Mouse (Mus musculus): ENCODE measurements at regions not wholly inside any gene's neighbourhood (a gene's known extent, or its start where the extent isn't known, plus 50 kb on each side); places are given as distances from the start of the nearest gene placed in this dataset.

DNA sequence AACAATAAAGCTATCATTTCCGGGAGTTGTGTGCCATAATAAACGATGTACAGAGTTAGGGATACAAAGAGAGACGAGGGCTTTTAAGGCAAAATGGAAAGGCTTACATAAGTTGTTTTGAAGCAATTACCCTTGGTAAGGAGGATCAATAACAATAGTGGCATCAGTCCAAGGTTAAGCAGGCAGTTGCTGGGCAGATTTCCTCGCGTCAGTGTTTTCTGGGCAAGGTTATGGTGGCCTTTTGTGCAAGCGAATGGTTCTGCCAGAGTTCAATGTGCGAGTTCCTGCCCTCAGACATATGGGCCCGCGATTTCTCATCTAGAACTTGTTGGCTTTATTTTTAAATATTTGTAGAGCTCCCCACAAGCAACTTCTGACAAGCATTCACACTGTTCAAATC lies 597.7 kb downstream of the Gm19410 start:
- DNase-seq (ENCODE audit: low read depth) = no peak

DNA sequence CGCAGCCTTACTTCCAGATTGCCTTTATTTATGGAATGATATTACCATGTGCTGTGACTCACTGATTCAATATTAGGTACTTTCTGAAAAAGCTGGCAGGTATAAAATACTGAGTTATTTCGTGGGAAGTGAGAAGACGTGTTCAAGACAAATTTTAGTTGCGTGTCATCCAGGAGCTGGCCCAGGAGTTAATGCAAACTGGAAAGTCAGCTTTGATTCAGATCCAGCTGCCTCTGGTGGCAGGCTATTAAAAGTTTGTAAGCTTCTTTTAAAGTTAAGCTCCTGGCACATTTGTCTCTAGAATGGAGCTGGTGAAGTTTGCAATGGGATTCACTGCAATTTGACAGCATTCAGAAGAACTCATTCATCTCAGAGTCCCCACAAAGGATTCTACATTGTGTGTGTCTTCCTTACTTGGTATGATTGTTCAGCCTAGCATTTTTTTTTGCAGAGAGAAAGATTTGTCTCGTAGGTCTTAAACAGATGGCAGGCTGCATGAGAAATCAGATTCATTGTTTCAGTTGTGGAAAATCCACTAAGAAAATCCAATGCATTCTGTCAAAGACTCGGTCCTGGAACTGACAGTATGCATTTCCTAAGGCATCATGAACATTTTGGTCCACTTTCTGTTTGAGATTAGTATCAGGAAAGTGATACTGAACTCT lies 599.1 kb downstream of the Gm19410 start:
- no peak for DNase-seq (ENCODE audit: low read depth)

GRCm38 (mm10) chr8:36365945-36366344 lies 600.4 kb downstream of the Gm19410 start:
- DNase-seq (ENCODE audit: low read depth) = no peak

GRCm38 (mm10) chr8:36376579-36377350 lies 611.2 kb downstream of the Gm19410 start:
- DNase-seq (ENCODE audit: low read depth) = no peak

GRCm38 (mm10) chr8:36394487-36394886 lies 598.9 kb upstream of the AI429214 start:
- no peak for DNase-seq (ENCODE audit: low read depth)

GRCm38 (mm10) chr8:36396493-36396892 lies 596.9 kb upstream of the AI429214 start:
- no peak for DNase-seq (ENCODE audit: low read depth)

DNA sequence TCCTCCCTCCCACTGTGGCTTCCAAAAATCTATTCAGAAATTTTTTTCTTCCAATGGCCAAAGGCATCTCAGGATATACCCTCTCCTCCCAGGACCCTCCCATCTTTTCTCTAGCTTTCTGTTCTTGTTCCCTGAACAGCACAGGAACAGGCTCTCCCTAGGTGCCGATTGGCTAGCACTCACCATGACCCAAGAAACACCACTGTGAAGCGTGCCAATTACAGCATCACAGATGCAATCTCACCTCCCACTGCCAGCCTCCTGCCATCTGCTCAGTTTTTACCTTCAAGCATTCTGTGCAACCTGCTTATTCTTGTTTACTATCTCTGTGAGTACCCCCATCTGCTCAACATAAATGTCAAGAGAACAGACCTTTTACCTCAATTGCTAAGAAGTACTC lies 586.7 kb upstream of the AI429214 start:
- DNase-seq (ENCODE audit: low read depth) = no peak

Data from fibroblast of lung, adult 2 months (primary cell).